Mouse (Mus musculus) splenic B cell, adult 2 months (primary cell): Measurements from ENCODE around the gene Snapc2.
"Not testable (repeated sequence)": the region's sequence is repeated elsewhere in the genome, so short reads cannot be mapped to it uniquely, and the experiment has no call there.

Experiments
- DNase-seq: peaks from one replicate; pipeline ENCODE4 v3.0.0-alpha.2; 2011; ENCODE audit warnings: low read depth, low spot score
- H3K27me3 ChIP-seq: 2 replicates; pipeline ENCODE4 v1.6.1; 2012; ENCODE audit warnings: mild to moderate bottlenecking, low read length, moderate library complexity, mixed read lengths; ENCODE audit not compliant: control insufficient read depth, poor library complexity, insufficient read depth, severe bottlenecking
- H3K36me3 ChIP-seq: 2 replicates; pipeline ENCODE4 v1.6.1; 2012; ENCODE audit warnings: mild to moderate bottlenecking, low read length, moderate library complexity, mixed read lengths; ENCODE audit not compliant: control insufficient read depth, poor library complexity, insufficient read depth, severe bottlenecking

Gene Snapc2

GRCm38 (mm10) chr8:4250306-4250970 is 2.4 kb upstream of the Snapc2 start:
- H3K27me3 ChIP-seq, result no peaks in the 10 kb centered on the region
- H3K36me3 ChIP-seq, result peaks cover 7% of the 10 kb centered on the region
- peak; percentile 90 for DNase-seq

DNA sequence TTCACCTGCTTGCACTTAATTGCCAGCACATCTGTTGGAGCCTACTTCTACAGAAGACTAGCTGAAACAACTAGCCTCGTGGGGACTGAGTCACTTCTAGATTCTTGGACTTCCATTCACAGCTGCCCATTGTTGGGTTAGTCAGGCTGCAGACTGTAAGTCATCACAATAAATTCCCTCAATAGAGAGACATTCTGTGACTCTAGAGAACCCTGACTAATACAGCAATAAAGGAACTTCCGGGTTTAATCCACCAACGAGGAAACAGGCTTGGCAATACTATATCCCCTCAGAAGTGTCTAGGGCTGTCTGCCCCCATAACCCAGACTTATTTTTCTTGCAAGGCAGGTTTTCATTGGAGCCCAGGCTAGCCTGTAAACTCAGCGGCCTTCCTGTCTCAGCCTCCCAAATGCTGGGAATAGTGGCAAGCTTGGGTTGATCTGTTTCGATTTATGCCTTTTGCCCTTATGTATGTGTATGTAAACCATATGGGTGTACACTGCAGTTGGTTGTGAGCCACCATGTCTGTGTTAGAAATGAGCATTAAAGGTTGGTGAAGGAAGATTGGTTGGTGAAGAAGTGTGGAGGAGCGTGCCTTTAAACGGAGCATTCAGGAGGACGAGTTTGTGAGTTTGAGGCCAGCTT is 642 bp upstream of the Snapc2 start:
- Histone ChIP-seq H3K27me3 (no peaks in the 10 kb centered on the region), H3K36me3 (peaks cover 2% of the 10 kb centered on the region)
- no peak for DNase-seq

DNA sequence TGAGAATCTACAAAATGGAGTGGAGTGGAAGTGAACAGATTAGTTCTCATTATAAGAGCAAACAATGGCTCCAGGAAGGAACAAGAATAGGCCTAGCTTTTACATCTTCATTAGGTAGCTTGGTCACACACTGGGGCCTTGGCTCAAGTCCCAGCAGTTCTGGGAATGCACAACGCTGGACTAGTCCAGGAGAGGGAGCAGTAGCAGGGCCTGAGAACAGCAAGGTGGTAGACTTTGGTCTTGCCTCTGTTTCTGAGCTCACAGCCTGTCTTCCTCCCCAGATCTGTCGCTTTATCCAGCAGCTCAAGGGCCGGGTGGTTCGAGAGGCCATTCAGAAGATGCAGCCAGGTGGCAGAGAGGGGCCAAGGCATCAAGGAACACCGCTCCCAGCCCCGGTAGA is 1.1 kb downstream of the Snapc2 start:
- no peak for DNase-seq
- H3K27me3 ChIP-seq, result no peaks in the 10 kb centered on the region
- H3K36me3 ChIP-seq, result no peaks in the 10 kb centered on the region; the same call in 1 of the 2 replicates

GRCm38 (mm10) chr8:4255471-4255870 is 2.6 kb downstream of the Snapc2 start:
- not testable (repeated sequence) for H3K27me3 ChIP-seq, H3K36me3 ChIP-seq, DNase-seq

DNA sequence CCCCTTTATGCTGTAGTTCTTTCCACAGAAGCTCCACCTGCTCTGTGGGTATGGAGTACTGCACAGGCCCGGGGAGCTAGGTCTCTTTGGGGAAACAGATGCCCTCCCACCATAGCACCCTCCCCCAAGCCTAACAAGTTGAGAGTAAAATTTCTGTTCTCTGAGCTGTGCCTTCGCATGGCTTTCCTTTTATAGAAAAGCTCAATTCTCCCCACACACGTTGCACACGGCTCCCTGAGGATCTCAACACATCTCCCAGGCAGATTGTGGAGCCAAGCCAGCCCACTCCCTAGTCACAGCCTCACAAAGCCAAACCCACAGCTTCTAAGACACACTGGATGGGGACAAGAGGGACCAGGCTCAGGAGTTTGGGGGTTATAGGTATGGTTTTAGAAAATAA is 4.0 kb downstream of the Snapc2 start:
- no peaks in the 10 kb centered on the region; the same call in 1 of the 2 replicates for H3K36me3 ChIP-seq
- H3K27me3 ChIP-seq, result no peaks in the 10 kb centered on the region
- DNase-seq, result no peak

- DNase-seq, result no peak
- H3K36me3 ChIP-seq, result peaks cover 2% of the 10 kb centered on the region; the same call in 1 of the 2 replicates
- H3K27me3 ChIP-seq, result no peaks in the 10 kb centered on the region
Observed at GRCm38 (mm10) chr8:4257350-4257749, 4.5 kb downstream of the Snapc2 start.

- DNase-seq, result peak; percentile 83
- peaks cover 4% of the 10 kb centered on the region; the same call in 1 of the 2 replicates for H3K36me3 ChIP-seq
Observed at GRCm38 (mm10) chr8:4258233-4258632, 5.4 kb downstream of the Snapc2 start.

GRCm38 (mm10) chr8:4258678-4259077 is 5.8 kb downstream of the Snapc2 start:
- Histone ChIP-seq H3K36me3 (peaks cover 4% of the 10 kb centered on the region; the same call in 1 of the 2 replicates), H3K27me3 (no peaks in the 10 kb centered on the region)
- peak; percentile 27 for DNase-seq

More at GRCm38 (mm10) chr8:4258233-4258632, 5.4 kb downstream of the Snapc2 start:
- H3K27me3 ChIP-seq, result no peaks in the 10 kb centered on the region

DNA sequence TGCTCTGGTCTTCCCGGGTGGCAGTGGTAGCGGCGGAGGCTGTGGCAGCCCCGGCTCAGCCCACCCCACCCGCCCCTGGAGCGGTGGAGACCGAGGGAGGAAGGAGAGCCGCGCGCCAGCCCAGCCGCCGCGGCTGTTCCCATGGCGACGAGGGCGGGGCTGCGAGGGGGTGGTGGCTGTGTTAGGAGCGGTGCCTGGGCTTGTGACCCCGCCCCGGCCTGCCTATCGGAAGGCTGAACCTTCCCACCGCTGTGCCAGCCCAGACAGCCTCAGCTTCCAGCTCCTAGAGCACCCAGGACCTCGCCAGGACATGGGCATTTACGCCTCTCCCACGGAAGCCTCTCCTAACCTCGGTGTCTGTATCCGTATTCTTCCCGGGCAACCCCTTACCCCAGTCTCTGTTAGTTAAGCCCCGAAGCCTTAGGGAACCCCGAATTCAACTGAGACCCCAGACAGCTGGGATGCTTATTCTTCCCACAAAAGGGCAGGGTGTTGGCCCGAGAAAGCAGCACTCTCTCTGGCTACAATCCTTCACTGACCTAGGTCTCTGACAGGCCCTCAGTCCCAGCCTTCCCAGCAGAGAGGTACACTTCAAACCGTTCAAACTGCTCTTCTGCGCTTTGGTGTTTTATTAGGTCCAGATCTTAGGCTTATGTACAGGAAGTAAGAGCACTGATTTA is 6.4 kb downstream of the Snapc2 start, which contains the start of gene Ctxn1:
Gene Ctxn1, minus strand, starts transcription at position 150 of the 680 bp plus-strand sequence.
- Histone ChIP-seq H3K27me3 (no peaks in the 10 kb centered on the region), H3K36me3 (peaks cover 4% of the 10 kb centered on the region; the same call in 1 of the 2 replicates)
- DNase-seq, result peak; percentile 89

GRCm38 (mm10) chr8:4259805-4260170 is 6.9 kb downstream of the Snapc2 start:
- H3K36me3 ChIP-seq, result peaks cover 4% of the 10 kb centered on the region; the same call in 1 of the 2 replicates
- no peak for DNase-seq
- no peaks in the 10 kb centered on the region for H3K27me3 ChIP-seq

GRCm38 (mm10) chr8:4263105-4263791 is 10.4 kb downstream of the Snapc2 start:
- H3K36me3 ChIP-seq, result peaks cover 14% of the 10 kb centered on the region

GRCm38 (mm10) chr8:4265160-4265914 is 12.5 kb downstream of the Snapc2 start:
- H3K27me3 ChIP-seq, result no peaks in the 10 kb centered on the region
- H3K36me3 ChIP-seq, result peaks cover 24% of the 10 kb centered on the region
- DNase-seq, result no peak

More at GRCm38 (mm10) chr8:4263105-4263791, 10.4 kb downstream of the Snapc2 start:
- no peaks in the 10 kb centered on the region for H3K27me3 ChIP-seq
- DNase-seq, result no peak

DNA sequence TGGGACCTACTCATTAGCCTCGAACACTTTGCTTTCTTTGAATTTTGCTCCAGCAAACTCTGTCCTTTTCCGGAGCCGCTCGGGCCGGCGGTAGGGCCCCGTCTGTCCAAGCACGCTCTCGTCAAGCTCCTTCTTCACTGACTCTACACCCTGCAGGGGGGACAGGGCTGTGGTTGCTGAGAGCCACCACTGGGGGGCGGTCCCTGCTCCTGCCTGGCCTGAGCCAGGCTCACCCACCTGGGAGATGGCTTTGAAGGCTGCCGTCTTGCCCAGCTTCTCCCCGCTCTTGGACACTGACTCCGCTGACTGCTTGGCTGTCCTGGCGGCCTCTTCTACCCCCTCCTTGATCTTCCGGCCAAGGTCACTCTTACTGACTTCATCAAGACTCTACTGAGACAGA is 14.7 kb downstream of the Snapc2 start:
- peaks cover 23% of the 10 kb centered on the region for H3K36me3 ChIP-seq
- no peaks in the 10 kb centered on the region for H3K27me3 ChIP-seq
- peak; percentile 28 for DNase-seq

- no peak for DNase-seq
- no peaks in the 10 kb centered on the region for H3K27me3 ChIP-seq
- H3K36me3 ChIP-seq, result peaks cover 21% of the 10 kb centered on the region
Observed at GRCm38 (mm10) chr8:4269609-4270008, 16.7 kb downstream of the Snapc2 start.
